Mouse (Mus musculus) spleen, embryonic (tissue): ENCODE data around the gene Amh.

ENCODE experiments used
- CTCF ChIA-PET: fragments of 350-600 bp; sonication (Branson Sonifier 250); formaldehyde crosslinking; loops from one replicate; lab custom pipeline; 2022; lab: Charles Lee

The Amh gene

DNA sequence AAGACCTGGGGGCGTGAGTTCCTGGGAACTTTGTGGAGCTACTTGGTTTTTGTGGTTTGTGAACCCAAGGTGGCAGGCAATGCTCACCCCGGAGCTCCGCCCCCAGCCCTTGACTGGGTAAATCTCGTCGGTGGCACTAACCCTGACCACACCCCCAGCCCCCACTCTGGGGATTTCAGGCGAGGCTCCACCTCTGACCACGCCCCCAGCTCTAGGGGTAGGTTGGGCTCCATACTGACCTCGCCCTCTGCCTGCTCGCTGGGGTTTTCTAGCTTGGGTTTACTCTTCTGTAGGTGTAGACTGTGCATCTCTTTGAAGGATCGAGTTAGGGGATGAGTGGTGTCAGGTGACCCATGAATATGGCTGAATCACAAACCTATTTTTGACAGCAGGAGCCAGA is 43.5 kb downstream of the Amh start:
- CTCF ChIA-PET = interaction anchor here (0.5 kb wide), 1 partner anchor 314 kb away, joined by 3 read pairs; no protein-coding TSS in a partner anchor

DNA sequence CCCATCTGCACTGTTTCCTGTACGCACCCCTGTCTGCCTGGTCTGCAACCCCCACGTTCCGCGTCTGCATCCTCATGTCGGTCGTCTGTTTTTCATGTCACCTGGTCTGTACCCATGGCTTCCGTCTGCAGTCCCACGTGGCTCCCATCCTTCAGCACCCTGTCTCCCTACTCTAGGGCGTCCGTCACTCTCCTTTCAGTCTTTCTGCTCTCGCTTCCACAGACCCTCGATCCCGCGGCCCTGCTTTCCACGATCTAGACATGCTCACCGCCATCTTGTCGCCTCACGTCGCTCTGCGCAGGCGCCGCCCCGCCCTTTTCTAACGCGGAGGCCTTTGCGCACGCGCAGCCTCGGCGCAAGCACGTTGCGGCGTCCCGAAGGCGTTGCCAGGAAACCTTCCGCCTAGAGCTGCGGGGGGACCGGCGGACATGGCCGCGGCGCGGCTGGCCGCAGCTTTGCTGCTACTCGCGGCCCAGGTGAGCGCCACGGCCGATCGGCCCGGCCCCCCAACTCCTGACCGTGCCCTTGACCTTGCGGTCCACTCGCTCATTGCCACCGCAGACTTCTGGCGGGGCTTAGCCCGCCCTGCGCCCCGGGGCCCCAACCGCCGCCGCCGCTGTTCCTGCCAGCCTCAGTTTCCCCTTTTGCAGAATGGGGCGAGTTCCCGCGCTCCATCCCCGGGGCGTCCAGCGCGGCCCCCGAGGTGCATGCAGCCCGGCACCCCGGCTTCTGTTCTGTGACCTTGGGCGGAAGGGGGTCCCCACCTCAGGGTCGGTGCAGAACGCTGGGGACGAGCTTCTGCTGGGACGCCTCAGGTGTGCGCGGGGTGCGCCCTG is 50.1 kb downstream of the Amh start, which contains the start of the genes Lsm7 and Sppl2b:
Lsm7 (minus strand) TSS at position 297 of the 836 bp plus-strand sequence.
Sppl2b (plus strand) TSS at position 363 of the 836 bp plus-strand sequence.
- CTCF ChIA-PET = no interaction called here

DNA sequence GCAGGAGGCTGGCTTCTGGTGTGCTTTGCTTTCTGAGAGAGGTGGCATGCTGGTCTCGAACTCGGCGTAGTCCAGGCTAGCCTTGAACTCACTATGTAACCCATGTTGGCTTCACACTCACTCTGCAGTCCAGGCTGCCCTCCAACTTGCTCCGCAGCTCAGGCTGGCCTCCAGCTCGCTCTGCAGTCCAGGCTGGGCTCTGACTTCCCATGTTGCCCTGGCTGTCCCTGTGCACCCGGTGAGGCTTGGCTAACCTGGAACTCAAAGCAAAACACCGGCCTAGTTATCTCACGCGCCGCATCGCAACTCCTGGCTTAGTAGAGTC is 50.7 kb downstream of the Amh start:
- CTCF ChIA-PET = no interaction called here

DNA sequence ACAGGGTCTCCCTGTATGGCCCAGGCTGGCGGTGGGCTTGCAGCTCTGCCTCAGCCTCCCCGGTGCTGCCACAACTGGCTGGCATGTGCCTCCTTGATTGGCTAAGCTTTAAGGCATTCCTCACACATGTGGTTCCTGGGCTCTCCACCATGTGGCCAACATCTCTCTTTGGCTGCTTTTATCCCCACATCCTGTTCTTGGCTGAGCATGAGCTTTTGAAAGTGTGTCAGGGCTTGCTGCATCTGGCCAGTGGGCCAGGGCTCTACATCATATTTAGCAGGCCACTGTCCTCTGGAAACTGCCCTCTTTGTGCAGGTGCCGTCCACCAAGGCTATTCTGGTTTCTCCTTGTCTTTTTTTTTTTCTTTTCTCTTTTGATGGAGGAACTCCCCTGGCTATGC is 51.2 kb downstream of the Amh start:
- CTCF ChIA-PET = no interaction called here

DNA sequence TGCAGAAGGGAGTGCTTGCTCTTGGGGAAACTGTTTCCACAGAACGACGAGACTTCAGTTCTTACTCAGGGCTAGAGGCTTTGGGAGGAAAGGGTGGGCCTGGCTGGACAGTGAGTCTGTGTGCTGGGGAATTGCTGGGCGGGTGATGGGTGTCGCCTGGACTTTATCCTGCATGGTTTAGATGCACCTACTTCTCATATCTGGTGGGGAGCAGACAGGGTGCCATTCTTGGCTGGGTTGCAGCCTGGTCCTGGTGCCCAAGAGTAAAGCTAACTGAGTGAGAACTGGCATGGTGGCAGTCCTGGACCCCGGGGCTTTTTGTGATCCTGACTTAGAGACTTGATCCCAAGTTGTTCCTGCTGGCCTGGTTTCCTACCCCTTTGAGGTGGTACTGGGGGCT is 51.9 kb downstream of the Amh start:
- CTCF ChIA-PET = no interaction called here
